Mouse (Mus musculus) liver, embryonic 13.5 days (tissue): ENCODE results near the gene Arhgef10l. TPM values are rescaled to one million over a fixed set of nuclear protein-coding genes. Genes with fewer than 3 reads are reported as not detected.

Experiments
- ATAC-seq: fragments of 200-750 bp; cut with Nextera tagmentation; 2 replicates; pipeline ENCODE4 v1.8.0; 2017; ENCODE audit warnings: low read depth, mild to moderate bottlenecking, moderate number of reproducible peaks, moderate library complexity
- DNase-seq: peaks from one replicate; pipeline ENCODE4 v3.0.0; 2022
- H3K27ac ChIP-seq: fragments of 300-500 bp; sonication (generic); 2 replicates; pipeline ENCODE4 v1.5.1; 2015; ENCODE audit warnings: moderate library complexity, mild to moderate bottlenecking, inconsistent platforms
- H3K27me3 ChIP-seq: fragments of 300-500 bp; sonication (generic); 2 replicates; pipeline ENCODE4 v1.6.1; 2015; ENCODE audit warnings: mild to moderate bottlenecking, inconsistent platforms
- H3K36me3 ChIP-seq: fragments of 300-500 bp; sonication (generic); 2 replicates; pipeline ENCODE4 v1.6.1; 2015; ENCODE audit warnings: mild to moderate bottlenecking, inconsistent platforms
- H3K4me1 ChIP-seq: fragments of 300-500 bp; sonication (generic); replicated peaks from 2 replicates; pipeline ENCODE4 v1.6.1; 2015; ENCODE audit warnings: inconsistent platforms
- H3K4me2 ChIP-seq: fragments of 300-500 bp; sonication (generic); 2 replicates; pipeline ENCODE4 v1.6.1; 2015; ENCODE audit warnings: inconsistent platforms, mild to moderate bottlenecking, moderate library complexity
- H3K4me3 ChIP-seq: fragments of 300-500 bp; sonication (generic); replicated peaks from 2 replicates; pipeline ENCODE4 v1.5.1; 2015; ENCODE audit warnings: mild to moderate bottlenecking, inconsistent platforms
- H3K9ac ChIP-seq: fragments of 300-500 bp; sonication (generic); 2 replicates; pipeline ENCODE4 v1.6.1; 2015; ENCODE audit warnings: mild to moderate bottlenecking, inconsistent platforms
- H3K9me3 ChIP-seq: fragments of 300-500 bp; sonication (generic); replicated peaks from 2 replicates; pipeline ENCODE4 v1.6.1; 2016; ENCODE audit warnings: inconsistent platforms
- WGBS: fragments of 180-500 bp; shearing (Covaris S2); methylation state at CpG from one replicate; pipeline ENCODE4 v1.1.7; 2015; ENCODE audit not compliant: insufficient replicate concordance; 5-methylcytosine and 5-hydroxymethylcytosine counted together
- polyA plus RNA-seq: library from polyadenylated mRNA; unstranded; fragments of >200 nt; fragmentation: Nextera tagmentation; extraction: Ambion mirVana; gene quantifications from 2 replicates; pipeline ENCODE4 v1.2.1, GENCODE M21; 2015

Arhgef10l gene
- polyA plus RNA-seq, 1 experiment from 2014 or later = 2.7 TPM

DNA sequence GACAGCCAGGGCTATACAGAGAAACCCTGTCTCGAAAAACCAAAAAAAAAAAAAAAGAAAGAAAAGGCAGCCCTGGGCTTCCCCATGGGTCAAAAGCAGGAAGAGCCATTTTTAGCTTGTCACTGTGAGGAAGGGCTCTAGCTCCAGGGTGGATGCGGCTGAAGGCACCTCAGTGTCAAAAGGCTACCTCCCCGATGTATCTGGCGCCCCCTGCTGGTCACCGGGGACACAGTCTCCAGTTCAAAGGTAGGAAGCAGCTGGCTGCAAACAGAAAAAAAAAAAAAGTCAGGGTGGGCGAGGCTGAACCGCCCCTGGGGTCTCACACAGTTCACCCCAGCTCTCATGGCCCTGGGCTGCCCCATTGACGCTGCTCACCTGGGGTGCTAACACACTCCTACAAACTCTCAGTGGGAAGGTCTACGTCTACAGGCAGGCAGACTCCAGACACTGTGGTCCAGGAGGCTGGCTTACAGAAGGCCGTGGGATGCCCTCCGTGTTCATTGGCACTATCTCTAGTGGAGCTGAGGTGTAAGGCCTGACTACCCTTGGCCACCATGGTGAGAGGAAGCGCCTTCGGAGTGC is 8.6 kb upstream of the Arhgef10l start:
- WGBS = 28% methylated on average over 13 of the region's 13 CpGs
- Histone ChIP-seq H3K4me1 (peaks cover 5% of the 10 kb centered on the region), H3K27ac (no peak overlapping the region), H3K9me3 (no peaks in the 10 kb centered on the region), H3K4me3 (no peak overlapping the region), H3K4me2 (no peak overlapping the region), H3K36me3 (no peaks in the 10 kb centered on the region), H3K9ac (no peak overlapping the region), H3K27me3 (no peaks in the 10 kb centered on the region)
- ATAC-seq = 0 out of 2 replicates have a peak, but pooled peaks have one; percentile 28
- DNase-seq = peak; percentile 62

DNA sequence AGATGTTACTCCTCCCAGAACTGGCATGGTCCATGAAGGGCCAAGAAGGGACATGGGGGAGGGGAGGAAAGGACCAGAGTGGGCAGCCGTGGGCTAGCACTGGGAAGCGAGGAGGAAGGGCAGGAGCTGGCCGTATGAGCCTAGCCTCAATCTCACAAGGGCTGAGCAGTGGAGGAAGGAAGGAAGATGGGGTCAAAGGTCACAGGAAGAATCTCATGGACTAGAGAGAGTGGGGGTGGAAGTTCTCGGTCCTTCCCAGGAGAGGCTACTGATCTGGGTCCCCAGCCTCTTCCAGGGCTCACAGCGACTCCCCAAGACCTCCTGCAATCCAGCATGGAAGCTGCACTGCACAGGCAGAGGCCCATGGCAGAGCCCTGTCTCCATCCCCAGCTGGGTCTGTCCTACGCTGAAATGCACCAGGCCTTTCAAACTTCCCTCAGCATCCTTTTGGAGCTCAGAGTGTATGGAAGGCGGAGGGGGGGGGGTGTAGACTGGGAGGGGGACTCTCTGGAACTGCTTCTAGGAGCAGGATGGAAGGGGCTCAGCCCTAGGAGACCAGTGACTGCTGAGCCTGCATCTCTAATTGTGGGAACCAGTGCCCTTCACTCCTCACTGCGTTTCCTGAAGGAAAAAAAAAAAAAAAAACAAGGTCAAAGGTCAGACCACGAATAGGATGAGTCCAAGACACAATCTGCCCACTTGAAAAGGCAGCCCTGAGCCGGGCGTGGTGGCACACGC is 7.9 kb upstream of the Arhgef10l start:
- Histone ChIP-seq H3K9me3 (no peaks in the 10 kb centered on the region), H3K4me3 (no peak overlapping the region), H3K4me2 (no peak overlapping the region), H3K27ac (no peak overlapping the region), H3K27me3 (no peaks in the 10 kb centered on the region), H3K36me3 (no peaks in the 10 kb centered on the region), H3K9ac (no peak overlapping the region), H3K4me1 (no peaks in the 10 kb centered on the region)
- 44% methylated on average over 12 of the region's 12 CpGs for WGBS
- ATAC-seq (peak; percentile 47), DNase-seq (no peak)

DNA sequence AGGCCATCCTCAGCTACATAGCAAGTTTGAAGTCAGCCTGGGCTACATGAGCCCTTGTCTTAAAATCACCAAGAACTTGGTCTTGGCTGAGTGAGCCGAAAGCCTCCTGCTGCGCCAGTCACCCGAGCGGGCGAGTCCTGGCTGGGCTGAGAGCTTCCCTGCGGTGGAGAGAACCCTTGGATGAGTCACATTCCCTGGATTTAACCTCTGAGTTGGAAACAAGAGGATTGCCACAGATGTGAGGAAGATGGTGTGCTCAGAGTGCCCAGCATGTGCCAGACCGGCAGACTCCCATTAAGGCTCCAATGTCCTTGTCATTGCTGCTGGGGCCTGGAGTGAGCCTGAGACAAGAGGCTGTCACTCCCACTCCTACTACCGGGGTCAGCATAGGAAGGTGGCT is 2.0 kb upstream of the Arhgef10l start:
- ATAC-seq (no peak), DNase-seq (no peak)
- Histone ChIP-seq H3K27ac (no peak overlapping the region), H3K27me3 (peaks cover 3% of the 10 kb centered on the region; the same call in 1 of the 2 replicates), H3K9ac (no peak overlapping the region), H3K4me1 (peaks cover 8% of the 10 kb centered on the region), H3K4me3 (no peak overlapping the region), H3K36me3 (no peaks in the 10 kb centered on the region), H3K9me3 (no peaks in the 10 kb centered on the region), H3K4me2 (no peak overlapping the region)
- WGBS = 79% methylated on average over 8 of the region's 8 CpGs

DNA sequence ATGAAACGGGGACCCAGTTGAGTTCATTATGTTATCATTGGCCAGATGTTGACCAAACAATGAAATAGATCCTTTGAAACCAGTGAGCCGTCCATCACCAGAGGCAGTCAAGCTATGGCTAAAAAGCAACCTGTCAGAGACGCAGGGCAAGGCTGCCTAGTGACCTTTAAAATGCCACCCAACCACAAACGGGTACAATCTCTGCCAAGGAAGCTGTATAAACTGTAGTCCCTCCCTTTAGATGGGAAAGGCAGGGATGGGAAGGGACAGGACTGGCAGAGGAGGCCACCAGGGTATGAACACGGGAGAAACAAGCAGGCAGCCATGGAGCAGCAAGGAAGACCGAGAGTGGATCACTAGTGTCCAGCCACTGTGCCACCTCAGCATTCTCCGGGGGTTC is 759 bp downstream of the Arhgef10l start:
- H3K4me2 ChIP-seq = no peak overlapping the region
- no peak overlapping the region for H3K27ac ChIP-seq
- H3K4me3 ChIP-seq = no peak overlapping the region
- H3K36me3 ChIP-seq = no peaks in the 10 kb centered on the region
- H3K9me3 ChIP-seq = no peaks in the 10 kb centered on the region
- ATAC-seq (no peak), DNase-seq (no peak)
- H3K9ac ChIP-seq = no peak overlapping the region
- peaks cover 13% of the 10 kb centered on the region; the same call in 1 of the 2 replicates for H3K27me3 ChIP-seq
- whole genome bisulfite sequencing = 64% methylated on average over 7 of the region's 7 CpGs
- peaks cover 18% of the 10 kb centered on the region for H3K4me1 ChIP-seq

DNA sequence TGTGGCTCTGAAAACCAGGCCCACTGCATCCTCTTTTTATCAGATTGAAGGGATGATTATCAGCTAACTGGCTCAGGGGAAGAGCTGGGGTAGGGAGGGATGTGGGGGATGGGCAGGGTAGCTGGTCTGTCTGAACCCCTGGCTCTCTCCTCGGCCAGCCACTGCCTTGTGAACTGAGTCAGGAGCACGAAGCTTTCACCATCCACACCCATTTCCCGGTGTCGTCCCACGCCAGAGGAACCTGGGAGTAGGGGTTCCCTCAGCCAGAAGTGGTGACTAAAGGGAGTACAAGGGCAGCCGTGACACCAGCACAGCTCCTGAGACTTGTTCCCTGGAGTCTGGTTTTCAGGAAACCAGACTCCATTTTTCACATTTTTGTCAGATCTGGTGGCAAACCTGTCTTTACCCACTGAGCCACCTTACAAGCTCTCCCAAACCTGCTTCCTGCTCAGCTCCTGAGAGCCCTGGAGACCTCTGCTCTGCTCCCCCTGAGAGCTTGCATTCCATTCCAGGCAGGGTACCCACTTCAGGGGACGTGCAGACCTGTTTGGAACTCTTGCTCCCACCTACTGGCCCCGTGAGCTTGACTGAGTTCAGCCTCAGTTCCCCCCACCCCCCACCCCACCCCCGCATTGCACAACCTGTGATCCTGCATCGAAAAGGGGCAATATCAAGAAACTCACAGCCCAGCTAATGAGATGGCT is 2.8 kb downstream of the Arhgef10l start:
- Histone ChIP-seq H3K27me3 (peaks cover 13% of the 10 kb centered on the region; the same call in 1 of the 2 replicates), H3K4me3 (no peak overlapping the region), H3K4me1 (peaks cover 19% of the 10 kb centered on the region), H3K9me3 (no peaks in the 10 kb centered on the region), H3K9ac (no peak overlapping the region), H3K27ac (no peak overlapping the region), H3K4me2 (no peak overlapping the region), H3K36me3 (no peaks in the 10 kb centered on the region)
- no peak for ATAC-seq
- 28% methylated on average over 10 of the region's 10 CpGs for WGBS
- no peak for DNase-seq

DNA sequence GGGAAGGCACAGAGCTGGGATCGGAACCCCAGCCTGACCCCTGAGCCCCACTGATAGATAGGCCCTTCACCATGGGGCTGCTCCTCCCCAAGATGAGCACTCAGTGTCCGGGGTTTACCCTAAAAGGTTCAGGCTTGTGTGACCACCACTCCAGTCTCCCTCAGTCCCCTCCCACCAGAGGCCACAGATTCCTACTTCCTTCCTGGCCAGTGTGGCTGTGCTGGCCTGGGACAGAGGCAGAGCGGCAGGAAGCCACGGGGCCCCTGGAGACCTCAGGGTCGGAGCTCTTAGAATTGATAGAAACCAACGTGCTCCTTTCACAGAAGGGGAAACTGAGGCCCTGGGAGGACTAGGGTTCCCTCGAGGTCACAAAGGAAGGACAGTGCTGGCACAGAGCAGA is 3.4 kb downstream of the Arhgef10l start:
- Histone ChIP-seq H3K27ac (no peak overlapping the region), H3K9ac (no peak overlapping the region), H3K4me3 (no peak overlapping the region), H3K9me3 (no peaks in the 10 kb centered on the region), H3K27me3 (peaks cover 13% of the 10 kb centered on the region; the same call in 1 of the 2 replicates), H3K4me2 (no peak overlapping the region), H3K36me3 (no peaks in the 10 kb centered on the region), H3K4me1 (peaks cover 24% of the 10 kb centered on the region)
- 7% methylated on average over 7 of the region's 7 CpGs for WGBS
- DNase-seq (no peak), ATAC-seq (no peak)

DNA sequence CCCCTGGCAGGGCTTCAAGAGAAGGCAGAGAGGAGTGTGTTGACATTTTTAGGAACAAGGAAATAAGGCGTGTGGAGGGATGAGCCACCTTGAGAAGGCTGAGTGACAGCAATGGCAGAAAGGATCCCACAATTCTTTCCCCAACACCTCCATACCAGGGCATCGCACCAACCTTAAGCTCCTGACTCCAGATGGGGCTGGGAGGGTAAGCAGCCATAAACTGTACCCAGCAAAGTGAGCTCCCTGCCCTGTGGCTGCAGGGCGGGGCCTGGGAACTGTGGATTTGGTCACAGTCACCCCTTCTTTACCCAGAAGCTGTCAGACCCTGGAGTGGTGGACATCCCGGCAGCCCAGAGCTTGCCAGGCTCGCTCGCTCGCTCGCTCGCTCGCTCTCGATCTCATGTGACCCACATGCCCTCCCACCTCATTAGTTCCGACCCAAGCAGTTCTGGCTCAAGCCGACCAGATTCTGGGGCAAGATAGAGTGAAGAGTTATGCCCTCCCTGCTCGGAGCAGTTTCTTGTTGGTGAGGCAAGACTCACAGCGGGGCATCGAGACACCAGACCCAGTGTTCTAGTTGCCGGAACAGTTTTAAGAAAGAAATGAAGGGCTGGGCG is 4.3 kb downstream of the Arhgef10l start:
- DNase-seq = no peak
- 55% methylated on average over 18 of the region's 18 CpGs for WGBS
- Histone ChIP-seq H3K27me3 (peaks cover 13% of the 10 kb centered on the region; the same call in 1 of the 2 replicates), H3K4me2 (no peak overlapping the region), H3K27ac (no peak overlapping the region), H3K36me3 (no peaks in the 10 kb centered on the region), H3K4me1 (peaks cover 28% of the 10 kb centered on the region), H3K9me3 (no peaks in the 10 kb centered on the region), H3K9ac (no peak overlapping the region), H3K4me3 (no peak overlapping the region)
- no peak for ATAC-seq

- H3K4me2 ChIP-seq = peak overlapping the region; percentile 24; the same call in 1 of the 2 replicates
- ATAC-seq (0 out of 2 replicates have a peak, but pooled peaks have one; percentile 28), DNase-seq (no peak)
- H3K4me1 ChIP-seq = peaks cover 21% of the 10 kb centered on the region
- H3K9me3 ChIP-seq = no peaks in the 10 kb centered on the region
- 0 out of 2 replicates have a peak overlapping the region, but pooled peaks have one; percentile 14 for H3K27ac ChIP-seq
- no peak overlapping the region for H3K9ac ChIP-seq
- no peak overlapping the region for H3K4me3 ChIP-seq
- H3K27me3 ChIP-seq = peaks cover 17% of the 10 kb centered on the region
- no peaks in the 10 kb centered on the region for H3K36me3 ChIP-seq
- WGBS = 48% methylated on average over 24 of the region's 24 CpGs
Observed at GRCm38 (mm10) chr4:140657681-140658575, 7.9 kb downstream of the Arhgef10l start.

DNA sequence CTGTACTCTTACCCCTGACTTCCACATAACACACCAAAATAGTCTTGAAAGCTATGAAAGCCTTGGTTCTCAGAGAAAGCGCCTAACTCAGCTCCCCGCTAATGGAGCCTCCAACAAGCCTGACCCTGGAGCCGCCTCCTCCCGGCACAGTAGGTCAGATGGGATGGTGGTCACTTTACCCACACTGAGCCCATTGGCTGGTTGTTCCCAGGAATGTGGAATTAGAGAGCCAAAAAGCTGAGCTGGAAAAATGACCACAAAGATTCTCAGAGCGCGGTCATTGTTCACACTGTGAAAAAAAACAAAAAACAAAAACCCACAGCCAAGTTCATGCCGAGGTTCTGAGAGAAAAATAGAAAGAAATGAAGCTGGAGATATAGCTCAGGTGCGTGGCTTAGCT is 9.3 kb downstream of the Arhgef10l start:
- H3K4me3 ChIP-seq = no peak overlapping the region
- H3K9me3 ChIP-seq = no peaks in the 10 kb centered on the region
- peaks cover 10% of the 10 kb centered on the region for H3K4me1 ChIP-seq
- no peak overlapping the region for H3K9ac ChIP-seq
- DNase-seq = no peak
- H3K36me3 ChIP-seq = no peaks in the 10 kb centered on the region
- H3K27ac ChIP-seq = no peak overlapping the region
- WGBS = 69% methylated on average over 8 of the region's 8 CpGs
- H3K27me3 ChIP-seq = peaks cover 9% of the 10 kb centered on the region
- ATAC-seq = no peak
- H3K4me2 ChIP-seq = no peak overlapping the region

DNA sequence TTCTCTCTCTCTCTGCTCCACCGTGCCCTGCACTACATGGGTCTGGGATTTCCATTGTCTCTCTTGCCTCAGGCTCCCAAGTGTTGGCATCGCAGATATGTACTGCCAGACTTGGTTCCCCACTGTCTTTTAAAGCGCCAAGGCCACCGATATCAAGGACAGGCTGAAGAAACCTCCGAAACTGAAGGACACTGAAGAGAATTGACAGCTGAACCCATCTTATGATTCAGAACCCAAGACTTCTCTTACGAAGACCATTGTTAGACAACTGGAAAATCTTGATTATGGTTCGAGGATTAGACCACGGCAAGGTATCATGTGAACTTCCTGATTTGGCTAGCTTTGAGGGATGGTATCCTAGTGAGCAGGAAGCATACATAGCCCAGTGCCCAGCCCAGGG is 11.0 kb downstream of the Arhgef10l start:
- DNase-seq = no peak
- Histone ChIP-seq H3K9me3 (no peaks in the 10 kb centered on the region), H3K4me2 (no peak overlapping the region), H3K9ac (no peak overlapping the region), H3K27ac (no peak overlapping the region), H3K4me1 (peaks cover 10% of the 10 kb centered on the region), H3K4me3 (no peak overlapping the region), H3K27me3 (peaks cover 16% of the 10 kb centered on the region), H3K36me3 (no peaks in the 10 kb centered on the region)
- 36% methylated on average over 8 of the region's 8 CpGs for WGBS
- no peak for ATAC-seq
